Mouse (Mus musculus) kidney, postnatal 36 days (tissue): ENCODE results near the gene 1700029P11Rik.
"Not testable (repeated sequence)": the region's sequence is repeated elsewhere in the genome, so short reads cannot be mapped to it uniquely, and the experiment has no call there.

Source experiments
- DNase-seq, 2 experiments: peaks; one replicate each; pipeline ENCODE4 v3.0.0; 2021 to 2022; ENCODE audit warnings: mixed read lengths in 2 of 2

1700029P11Rik gene

GRCm38 (mm10) chr15:81958906-81959305 is 21.4 kb upstream of the 1700029P11Rik start:
- DNase-seq = no peak

- DNase-seq = peak; percentile 100
These were observed 19.9 kb upstream of the 1700029P11Rik start, which contains the start of gene Pmm1 for GRCm38 (mm10) chr15:81960171-81961077. Gene Pmm1, minus strand, starts transcription at chr15:81960930.

GRCm38 (mm10) chr15:81961078-81961451 is 19.3 kb upstream of the 1700029P11Rik start:
- DNase-seq = no peak

- no peak for DNase-seq
These were observed 16.1 kb upstream of the 1700029P11Rik start for GRCm38 (mm10) chr15:81964262-81964661.

- no peak for DNase-seq
These were observed 15.3 kb upstream of the 1700029P11Rik start for GRCm38 (mm10) chr15:81964980-81965545.

- DNase-seq = no peak
These were observed 14.1 kb upstream of the 1700029P11Rik start for GRCm38 (mm10) chr15:81966062-81966829.

- DNase-seq = no peak
These were observed 12.5 kb upstream of the 1700029P11Rik start for GRCm38 (mm10) chr15:81967821-81968220.

GRCm38 (mm10) chr15:81968447-81968846 is 11.9 kb upstream of the 1700029P11Rik start:
- DNase-seq = no peak

GRCm38 (mm10) chr15:81969173-81969572 is 11.2 kb upstream of the 1700029P11Rik start:
- peak; percentile 34 to 53 for DNase-seq

- DNase-seq = not testable (repeated sequence)
These were observed 10.7 kb upstream of the 1700029P11Rik start for GRCm38 (mm10) chr15:81969635-81970034.

- not testable (repeated sequence) for DNase-seq
These were observed 9.8 kb upstream of the 1700029P11Rik start for GRCm38 (mm10) chr15:81970498-81970897.

- DNase-seq = not testable (repeated sequence)
These were observed 5.2 kb upstream of the 1700029P11Rik start for GRCm38 (mm10) chr15:81975156-81975555.

- DNase-seq = no peak
These were observed 1.8 kb downstream of the 1700029P11Rik start for GRCm38 (mm10) chr15:81982173-81982572.

- no peak for DNase-seq
These were observed 5.2 kb downstream of the 1700029P11Rik start for GRCm38 (mm10) chr15:81985267-81986161.

- DNase-seq = no peak
These were observed 7.3 kb downstream of the 1700029P11Rik start, which contains the start of gene Xrcc6 for GRCm38 (mm10) chr15:81987646-81988045. Gene Xrcc6, plus strand, starts transcription at chr15:81987835.

- DNase-seq = peak; percentile 88 to 94
These were observed 9.2 kb downstream of the 1700029P11Rik start for GRCm38 (mm10) chr15:81989371-81990062.

- DNase-seq = no peak
These were observed 10.2 kb downstream of the 1700029P11Rik start for GRCm38 (mm10) chr15:81990549-81990948.

- DNase-seq = no peak
These were observed 13.7 kb downstream of the 1700029P11Rik start for GRCm38 (mm10) chr15:81993992-81994391.

- no peak for DNase-seq
These were observed 23.9 kb downstream of the 1700029P11Rik start for GRCm38 (mm10) chr15:82004257-82004656.

- no peak for DNase-seq
These were observed 31.6 kb downstream of the 1700029P11Rik start for GRCm38 (mm10) chr15:82011947-82012346.

- no peak for DNase-seq
These were observed 34.5 kb downstream of the 1700029P11Rik start for GRCm38 (mm10) chr15:82014745-82015391.
